Mouse (Mus musculus) liver, embryonic 18 days (tissue): ENCODE measurements around the gene 4930556J24Rik. TPM values are rescaled to one million over a fixed set of nuclear protein-coding genes. Genes with fewer than 3 reads are reported as not detected.

Experiments
- polyA plus RNA-seq: library from polyadenylated mRNA; depleted of rRNA; stranded (reverse); fragments of >200 nt; gene quantifications from 2 replicates; pipeline ENCODE4 v1.2.3, GENCODE M21; 2012; rRNA removed

Gene 4930556J24Rik
- not detected in 2 replicates for polyA plus RNA-seq

DNA sequence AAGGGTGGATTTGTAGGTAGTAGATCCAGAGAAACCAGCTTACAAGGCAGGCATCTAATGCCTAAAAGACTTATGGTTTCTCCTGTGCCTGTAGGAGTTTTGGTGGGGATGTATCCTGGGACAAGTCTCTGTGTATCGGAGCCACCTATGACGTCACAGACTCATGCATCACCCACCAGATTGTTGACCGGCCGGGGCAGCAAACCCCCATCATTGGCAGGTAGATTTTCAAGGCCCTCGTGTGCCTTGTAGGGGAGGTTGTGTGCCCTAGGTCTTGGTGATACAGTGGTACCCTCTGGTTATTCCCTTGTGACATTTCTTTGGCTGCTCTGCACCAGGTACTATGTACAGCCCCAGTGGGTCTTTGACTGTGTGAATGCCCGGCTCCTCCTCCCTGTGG, at the start of gene 4930556J24Rik:
Gene 4930556J24Rik, minus strand, starts transcription at position 101 of the 400 bp plus-strand sequence.

DNA sequence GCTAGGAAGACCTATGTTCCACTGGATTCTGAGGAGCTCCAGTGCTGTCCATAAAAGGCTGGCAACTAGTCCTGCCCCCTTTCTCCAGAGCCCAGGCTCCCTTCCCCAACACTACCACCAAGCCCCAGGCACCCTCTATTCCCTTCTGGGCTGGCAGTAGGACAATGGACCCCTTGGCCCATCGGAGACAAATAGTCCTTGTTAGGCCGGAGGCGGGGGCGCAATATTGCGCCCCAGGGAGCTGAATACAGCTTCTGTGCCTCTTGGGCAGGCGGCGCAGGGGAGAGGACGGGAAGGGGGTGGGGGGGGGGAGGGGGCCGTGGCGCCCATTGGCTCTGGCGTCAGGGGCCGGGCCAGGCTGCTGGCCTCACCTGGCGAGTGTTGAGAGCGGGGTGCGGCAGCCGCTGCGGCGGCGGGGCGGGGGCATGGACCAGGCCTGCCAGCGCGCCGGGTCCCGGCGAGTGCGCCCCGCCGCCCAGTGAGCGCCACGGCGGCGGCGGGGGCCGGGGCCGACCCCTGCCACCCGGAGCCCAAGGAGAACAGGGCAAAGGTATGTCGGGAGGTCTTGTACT, 6.8 kb upstream of the 4930556J24Rik start, which contains the start of gene Gal3st1:
Gene Gal3st1, plus strand, starts transcription at position 346 of the 572 bp plus-strand sequence.

DNA sequence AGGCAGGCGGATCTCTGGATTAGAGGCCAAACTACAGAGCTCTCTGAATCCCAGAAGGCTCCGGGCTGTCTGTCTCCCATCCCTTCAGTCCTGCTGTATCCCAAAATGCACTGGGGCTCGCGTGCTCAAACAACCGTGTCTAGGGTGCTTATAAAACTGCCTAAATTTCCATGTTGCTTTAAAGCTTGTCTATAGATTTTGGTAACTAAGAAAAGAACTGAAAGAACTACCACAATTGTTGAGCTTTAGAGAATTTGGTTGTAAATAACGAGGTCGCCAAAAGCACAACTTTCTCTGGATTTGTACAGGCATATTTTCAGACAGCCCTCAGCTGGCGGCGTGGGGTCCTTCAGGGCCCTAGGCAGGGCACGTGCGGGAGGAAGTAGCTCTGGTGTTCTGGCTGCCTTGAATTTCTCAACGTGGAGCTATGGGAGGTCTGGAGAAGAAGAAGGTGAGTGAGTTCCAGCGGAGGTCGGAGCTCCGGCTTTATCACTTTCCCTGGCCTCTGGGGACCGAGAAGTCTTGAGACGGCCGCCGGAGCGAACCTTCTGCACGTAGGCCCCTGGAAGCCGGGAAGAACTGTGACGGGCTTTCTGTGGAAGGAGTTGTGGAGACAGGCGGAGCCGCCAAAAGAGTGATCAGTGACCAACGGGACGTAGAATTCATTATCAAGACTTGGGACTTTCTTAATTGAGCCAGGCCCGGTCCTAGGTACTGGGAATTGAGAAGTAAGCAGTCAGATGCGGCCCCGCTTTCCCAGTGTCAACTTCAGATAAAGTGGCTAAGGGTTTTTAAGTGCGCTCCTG, 12.8 kb downstream of the 4930556J24Rik start, which contains the start of gene Pes1:
Gene Pes1, plus strand, starts transcription at position 366 of the 806 bp plus-strand sequence.

DNA sequence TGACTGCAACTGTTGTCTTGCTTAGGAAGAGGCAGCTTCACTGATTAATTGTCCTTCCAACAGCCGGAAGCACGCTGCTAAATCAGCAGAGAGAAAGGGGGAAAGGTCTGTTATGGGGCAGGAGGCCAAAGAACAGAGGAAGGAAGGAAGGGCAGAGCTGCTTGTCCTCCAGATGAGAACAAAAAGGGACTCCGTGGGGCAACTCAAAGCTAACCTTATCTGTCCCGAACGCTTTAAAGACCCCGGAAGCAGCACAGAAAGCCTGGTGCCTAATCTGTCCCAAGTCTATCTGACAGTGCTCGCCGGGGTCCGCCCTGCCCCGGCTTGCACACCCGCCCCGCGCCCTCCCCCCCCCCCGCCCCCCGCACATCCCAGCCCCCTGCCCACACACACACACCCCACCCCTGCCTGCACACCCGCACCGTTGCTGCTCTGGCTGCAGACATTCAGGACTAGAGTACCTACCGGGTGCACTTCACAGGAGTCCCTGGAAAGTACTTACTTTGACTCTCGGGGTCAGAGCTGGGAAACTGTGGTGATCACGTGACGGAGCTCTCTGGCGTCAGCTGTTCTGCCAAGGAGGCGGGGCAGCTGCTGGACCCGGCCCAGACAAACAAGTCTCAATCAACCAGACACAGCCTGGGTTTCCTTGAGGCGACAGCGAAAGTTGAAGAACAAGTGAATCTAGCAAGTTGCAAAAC, 44.9 kb downstream of the 4930556J24Rik start, which contains the start of gene Tcn2:
Gene Tcn2, minus strand, starts transcription at position 649 of the 701 bp plus-strand sequence.

DNA sequence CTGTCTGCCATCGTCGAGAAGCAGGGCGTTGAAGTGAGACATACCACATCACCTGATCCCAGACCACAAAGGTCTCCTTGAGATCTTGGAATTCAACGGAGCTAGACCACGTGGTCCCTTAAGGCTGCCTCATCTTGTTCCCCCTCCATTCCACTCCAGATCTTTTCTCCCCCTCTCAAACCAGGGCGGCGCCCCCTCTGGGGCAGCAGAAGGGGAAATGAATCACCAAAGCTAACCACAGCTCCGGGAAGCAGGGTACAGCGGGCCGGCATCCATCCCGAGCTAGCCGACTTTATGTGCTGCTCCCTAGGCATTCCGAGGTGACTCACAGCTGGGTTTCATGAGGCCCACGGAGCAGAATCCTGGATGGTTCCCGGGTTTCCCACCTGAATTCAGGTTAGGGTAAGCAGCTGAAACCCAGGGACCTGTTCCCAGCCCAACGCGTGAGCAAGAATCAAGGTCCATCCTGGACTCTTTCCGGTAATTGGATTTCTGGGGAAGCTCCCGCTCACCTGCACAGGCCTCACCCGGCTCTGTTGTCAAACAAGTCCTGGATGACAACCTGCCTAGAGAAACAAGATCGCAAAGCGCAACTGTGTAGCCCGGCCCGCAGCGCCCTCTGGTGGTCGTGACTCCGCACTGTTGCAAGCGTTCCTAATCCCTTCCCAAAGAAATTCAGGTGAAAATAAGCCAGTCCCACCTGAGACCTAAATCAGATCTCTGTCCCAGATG, 62.3 kb downstream of the 4930556J24Rik start, which contains the start of gene Slc35e4:
Gene Slc35e4, minus strand, starts transcription at position 556 of the 732 bp plus-strand sequence.

DNA sequence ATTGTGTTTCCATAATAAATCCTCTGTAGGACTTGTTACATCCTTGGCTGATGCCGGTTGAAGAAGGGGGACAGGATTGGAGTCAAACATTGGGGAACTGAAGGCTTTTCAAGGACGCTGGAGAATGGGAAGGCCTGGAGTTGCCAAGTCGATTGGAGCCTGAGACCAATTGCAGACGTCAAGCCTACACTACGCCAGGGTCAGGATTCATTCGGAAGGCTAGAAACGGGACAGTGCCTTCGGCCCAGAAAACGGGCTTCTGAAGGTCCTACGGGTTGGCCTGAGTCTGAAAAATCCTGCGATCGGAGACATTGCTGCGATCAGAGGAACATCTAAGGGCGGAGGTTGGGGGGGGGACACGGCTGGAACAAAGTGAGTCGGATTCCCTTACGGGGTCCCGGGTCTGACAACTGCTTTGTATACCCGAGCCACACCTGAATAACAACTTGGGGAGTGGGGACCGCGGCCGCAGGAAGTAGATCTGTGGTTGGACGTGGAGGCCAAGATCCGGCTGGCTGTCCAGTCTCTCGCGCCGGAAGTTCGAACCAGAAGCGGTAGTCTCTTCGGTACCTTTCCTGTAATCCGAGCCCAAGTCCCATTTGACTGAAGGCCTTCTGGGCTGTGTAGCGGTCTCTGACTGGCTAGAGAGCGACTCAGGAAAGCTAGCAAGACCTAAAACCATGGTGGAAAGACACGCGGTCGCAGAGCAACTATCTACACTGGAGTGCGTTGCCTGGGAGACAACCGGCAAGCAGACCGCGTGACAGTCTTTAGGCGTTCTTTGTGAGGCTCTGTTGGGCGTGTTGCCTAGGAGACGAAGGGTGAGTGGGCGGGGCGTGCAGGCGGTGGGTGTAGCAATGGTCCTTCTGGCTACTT, 81.9 kb downstream of the 4930556J24Rik start, which contains the start of the genes 4921536K21Rik and Dusp18:
Gene 4921536K21Rik, minus strand, starts transcription at position 693 of the 876 bp plus-strand sequence.
Gene Dusp18, plus strand, starts transcription at position 835 of the 876 bp plus-strand sequence.

Other genes starting within 250 kb of the 4930556J24Rik start
- 0.01 and 0.03 TPM in 2 replicates for gene Osbp2, start 112.9 kb downstream of the 4930556J24Rik start, polyA plus RNA-seq
- gene 4921536K21Rik, start 81.7 kb downstream of the 4930556J24Rik start, polyA plus RNA-seq: 0.01 and 0.02 TPM in 2 replicates
- 0.13 and 0.14 TPM in 2 replicates for gene Dusp18, start 81.5 kb downstream of the 4930556J24Rik start, polyA plus RNA-seq
- 0.34 and 0.35 TPM in 2 replicates for gene Slc35e4, start 62.1 kb downstream of the 4930556J24Rik start, polyA plus RNA-seq
- gene Tcn2, start 44.6 kb downstream of the 4930556J24Rik start, polyA plus RNA-seq: 54.0 and 56.8 TPM in 2 replicates
- gene Pes1, start 12.8 kb downstream of the 4930556J24Rik start, polyA plus RNA-seq: 29.9 and 30.8 TPM in 2 replicates
- gene Gal3st1, start 6.9 kb upstream of the 4930556J24Rik start, polyA plus RNA-seq: 5.6 and 7.7 TPM in 2 replicates
- gene Sec14l4, start 54.7 kb upstream of the 4930556J24Rik start, polyA plus RNA-seq: 9.2 and 11.1 TPM in 2 replicates
- gene Sec14l3, start 88.1 kb upstream of the 4930556J24Rik start, polyA plus RNA-seq: not detected in 2 replicates
- gene Mtfp1, start 118.7 kb upstream of the 4930556J24Rik start, polyA plus RNA-seq: 13.4 and 13.6 TPM in 2 replicates
- 42.8 and 52.5 TPM in 2 replicates for gene Sec14l2, start 146.6 kb upstream of the 4930556J24Rik start, polyA plus RNA-seq
- gene Rnf215, start 158.4 kb upstream of the 4930556J24Rik start, polyA plus RNA-seq: 6.7 and 6.8 TPM in 2 replicates
- 1.2 and 1.3 TPM in 2 replicates for gene Ccdc157, start 183.5 kb upstream of the 4930556J24Rik start, polyA plus RNA-seq
- 9.9 and 11.3 TPM in 2 replicates for gene Sf3a1, start 183.6 kb upstream of the 4930556J24Rik start, polyA plus RNA-seq
- 9.5 and 10.3 TPM in 2 replicates for gene Tbc1d10a, start 210.0 kb upstream of the 4930556J24Rik start, polyA plus RNA-seq
- 1.0 and 1.2 TPM in 2 replicates for gene Castor1, start 241.4 kb upstream of the 4930556J24Rik start, polyA plus RNA-seq